Mouse (Mus musculus): ENCODE results near the gene Akap6.

Gene Akap6

DNA sequence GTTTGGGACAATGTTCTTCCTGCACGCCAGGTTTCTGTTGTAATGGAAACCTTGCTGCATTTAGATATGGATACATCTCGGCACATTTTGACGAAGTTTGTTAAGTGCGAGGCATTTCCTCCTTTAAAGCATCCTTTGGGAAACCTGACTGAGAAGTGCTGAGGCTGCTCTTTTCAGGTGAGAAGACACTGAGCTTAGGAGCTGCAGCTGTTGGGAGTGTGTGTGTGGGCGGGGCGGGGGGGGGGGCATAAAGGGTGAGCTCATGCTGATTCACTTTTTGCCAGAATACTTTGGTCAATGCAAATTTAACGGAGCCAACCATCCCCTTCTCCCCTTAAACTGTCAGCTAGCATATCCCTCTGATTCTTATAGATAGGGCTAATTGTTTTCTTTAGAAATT, 81.9 kb downstream of the Akap6 start:
- WGBS = 56% methylated on average over 7 of the region's 7 CpGs

GRCm38 (mm10) chr12:52782902-52783441, 83.8 kb downstream of the Akap6 start:
- 32% methylated on average over 14 of the region's 14 CpGs for WGBS

DNA sequence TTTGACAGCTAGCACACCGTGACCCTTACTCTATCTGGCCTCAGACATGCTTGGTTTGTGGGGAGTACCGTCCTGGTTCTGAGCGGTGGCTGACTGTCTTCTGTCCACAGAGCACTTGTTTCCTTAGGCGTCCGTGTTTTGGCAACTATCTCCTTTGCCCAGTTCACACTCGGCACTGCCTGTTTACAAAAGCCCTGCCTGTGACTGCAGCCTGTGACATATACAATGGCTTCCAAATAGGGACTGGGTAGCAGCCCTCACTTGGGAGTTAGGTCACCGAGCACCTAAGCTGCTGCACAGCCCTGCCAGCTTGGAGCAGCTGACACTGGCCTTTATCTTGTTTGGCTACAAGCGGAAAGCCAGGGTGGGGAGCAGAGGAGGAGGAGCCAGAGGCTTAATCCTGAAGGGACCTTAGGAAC, 91.2 kb downstream of the Akap6 start:
- 38% methylated on average over 8 of the region's 8 CpGs for WGBS

DNA sequence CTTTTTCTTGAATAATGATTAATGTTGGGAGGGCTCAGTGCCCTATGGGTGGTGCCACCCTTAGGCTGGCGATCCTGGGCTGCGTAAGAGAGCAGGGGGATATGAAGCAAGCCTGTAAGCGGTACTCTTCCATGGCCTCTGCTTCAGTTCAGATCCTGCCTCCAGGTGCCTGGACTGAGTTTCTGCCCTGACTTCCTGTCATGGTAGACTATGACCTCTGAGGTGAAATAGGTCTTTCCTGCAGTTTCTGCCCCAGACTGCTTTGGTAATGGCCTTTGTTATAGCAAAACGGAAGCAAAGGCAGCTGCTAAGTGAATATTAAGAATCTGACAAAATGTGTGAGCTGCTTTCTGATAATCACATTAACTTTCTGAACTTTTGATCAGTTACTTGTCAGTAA, 94.9 kb downstream of the Akap6 start:
- 92% methylated on average over 4 of the region's 4 CpGs for WGBS

- WGBS = 53% methylated on average over 18 of the region's 18 CpGs
Measured at GRCm38 (mm10) chr12:52795551-52796470, 96.6 kb downstream of the Akap6 start.

GRCm38 (mm10) chr12:52796471-52796795, 97.2 kb downstream of the Akap6 start:
- WGBS = 43% methylated on average over 4 of the region's 4 CpGs

DNA sequence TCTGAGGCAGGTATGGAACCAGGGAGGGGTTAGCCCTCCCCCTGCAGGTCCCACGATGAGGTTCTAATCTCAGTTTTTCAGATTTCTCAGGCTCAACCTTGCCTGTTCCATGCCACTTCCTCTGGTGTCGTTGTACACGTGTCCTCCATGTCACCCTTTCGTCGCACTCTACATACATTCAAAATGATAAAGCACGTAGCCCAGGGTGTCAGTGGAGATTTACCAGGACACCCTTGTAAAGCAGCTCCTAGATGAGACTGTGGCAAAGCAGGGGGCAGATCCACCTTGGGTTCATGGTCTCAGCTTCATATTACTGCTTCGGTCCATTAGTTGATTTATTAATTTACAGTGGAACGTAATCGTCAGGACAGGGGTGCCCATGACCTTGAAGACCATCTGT, 100.5 kb downstream of the Akap6 start:
- 91% methylated on average over 9 of the region's 9 CpGs for WGBS

GRCm38 (mm10) chr12:52806273-52806672, 107.1 kb downstream of the Akap6 start:
- WGBS = 60% methylated on average over 3 of the region's 3 CpGs

GRCm38 (mm10) chr12:52818588-52818987, 119.4 kb downstream of the Akap6 start:
- 30% methylated on average over 7 of the region's 7 CpGs for WGBS

DNA sequence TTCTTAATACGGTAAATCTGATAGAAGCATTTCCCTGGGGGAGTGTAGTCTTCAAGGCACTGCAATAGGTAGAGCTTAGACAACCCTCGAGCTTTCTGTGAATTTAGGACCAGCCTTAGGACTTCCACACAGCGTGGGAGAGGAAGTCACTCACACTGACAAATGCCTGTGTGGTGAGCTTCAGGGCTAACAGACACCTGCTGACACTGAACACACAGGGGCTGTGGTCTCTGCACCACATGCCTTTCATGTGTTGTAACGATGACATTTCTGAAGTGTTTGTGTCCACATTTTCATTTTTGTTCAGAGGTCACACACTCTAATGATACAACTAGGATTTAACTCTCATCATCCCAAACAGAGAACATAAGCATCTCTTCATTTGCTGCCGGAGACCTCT, 125.6 kb downstream of the Akap6 start:
- WGBS = 86% methylated on average over 5 of the region's 5 CpGs

- 70% methylated on average over 14 of the region's 14 CpGs for WGBS
Measured at GRCm38 (mm10) chr12:52828944-52829736, 130.0 kb downstream of the Akap6 start.

DNA sequence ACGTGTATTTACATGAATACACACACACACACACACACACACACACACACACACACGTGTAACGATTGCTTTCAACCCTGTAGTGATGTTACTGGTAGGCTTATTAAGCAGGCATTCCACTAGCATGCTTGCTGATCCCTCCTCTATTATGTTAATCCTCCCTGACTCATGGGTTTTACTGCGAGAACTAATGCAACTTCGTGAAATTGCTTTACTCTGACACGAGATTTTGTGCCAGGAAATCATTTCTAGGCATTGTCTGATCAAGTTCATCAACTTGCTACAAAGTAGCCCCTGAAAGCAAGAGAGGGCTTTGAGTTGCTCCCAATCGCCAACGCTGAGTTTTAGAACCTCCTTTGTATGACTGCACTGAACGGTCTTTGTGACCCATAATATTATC, 132.6 kb downstream of the Akap6 start:
- whole genome bisulfite sequencing = 33% methylated on average over 9 of the region's 9 CpGs

DNA sequence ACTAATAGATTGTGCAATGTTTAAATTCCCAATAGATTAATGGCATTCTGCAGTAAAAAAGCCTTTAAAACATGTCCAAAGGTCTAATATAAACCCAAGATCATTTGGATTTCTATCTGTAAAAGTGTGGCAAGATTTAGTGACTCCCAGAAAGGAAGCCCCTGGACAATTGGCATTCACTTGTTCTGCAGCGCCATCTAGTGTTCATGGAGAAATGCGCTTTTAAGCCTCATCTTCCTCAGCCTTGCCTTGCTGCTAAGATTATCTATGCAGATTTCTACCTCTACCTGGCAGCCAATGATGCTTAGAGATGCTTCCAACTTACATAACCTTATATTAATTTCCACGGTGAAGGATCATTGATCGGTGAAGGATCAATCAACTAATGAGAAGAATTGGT, 133.0 kb downstream of the Akap6 start:
- 7% methylated on average over 4 of the region's 4 CpGs for WGBS

DNA sequence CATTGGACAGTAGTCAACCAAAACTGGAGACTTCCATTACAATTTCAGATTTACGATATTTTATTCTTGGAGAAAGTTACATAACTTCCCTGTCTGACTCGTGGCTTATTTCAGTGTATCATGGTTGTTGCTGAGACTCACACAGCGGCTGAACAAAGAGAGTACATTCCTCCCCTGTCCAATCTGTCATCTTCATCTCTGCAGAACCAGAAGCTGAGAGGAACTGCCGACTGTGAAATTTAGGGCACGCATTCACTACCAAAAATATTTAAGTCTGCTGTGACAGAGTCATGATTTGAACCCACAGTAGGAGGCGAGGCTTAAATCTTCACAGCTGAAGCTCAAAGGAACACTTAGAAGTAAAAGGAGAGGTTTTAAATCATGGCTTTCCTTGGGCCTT, 134.0 kb downstream of the Akap6 start:
- 32% methylated on average over 6 of the region's 6 CpGs for WGBS

DNA sequence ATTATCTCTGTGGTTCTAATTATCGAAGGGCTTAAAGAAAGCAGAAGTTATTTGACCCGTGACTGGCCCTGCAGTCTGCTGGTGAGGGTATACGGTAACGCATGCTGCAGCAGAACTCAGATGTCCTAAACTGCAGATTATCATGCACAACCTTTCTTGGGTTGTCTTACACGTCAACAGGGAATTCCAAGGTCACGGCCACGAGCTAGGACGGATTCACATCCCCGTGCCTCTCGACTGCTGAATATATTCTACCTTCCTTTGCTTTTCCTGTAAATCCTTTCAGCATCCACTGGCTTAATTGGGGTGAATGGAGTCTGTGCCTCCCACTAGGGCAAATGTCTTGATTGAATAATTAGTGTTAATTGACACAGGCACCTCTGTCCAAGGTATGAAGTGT, 134.9 kb downstream of the Akap6 start:
- 79% methylated on average over 10 of the region's 10 CpGs for WGBS

- WGBS = 60% methylated on average over 6 of the region's 6 CpGs
Measured at GRCm38 (mm10) chr12:52834781-52835279, 135.6 kb downstream of the Akap6 start.

DNA sequence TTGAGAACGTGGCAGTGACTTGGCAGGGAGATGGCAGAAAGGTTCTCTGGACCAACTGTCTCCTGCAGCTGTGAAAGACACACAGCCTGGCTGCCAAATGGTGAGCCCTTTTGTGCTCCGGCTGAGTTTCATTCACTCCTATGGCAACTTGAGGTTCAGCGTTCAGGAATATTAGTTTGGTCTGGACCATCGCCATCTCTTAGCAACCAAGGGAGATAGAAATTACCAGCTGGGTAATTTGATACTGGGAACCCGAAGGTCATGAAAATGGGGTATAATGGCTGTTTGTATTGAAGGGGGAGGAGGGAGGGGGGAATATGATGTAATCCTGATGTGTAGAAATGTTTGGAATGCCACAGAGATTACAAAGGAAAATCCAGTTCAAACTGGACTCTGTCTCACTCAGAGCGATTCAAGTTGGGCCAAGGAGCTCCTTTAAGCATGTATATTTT, 136.1 kb downstream of the Akap6 start:
- WGBS = 37% methylated on average over 6 of the region's 6 CpGs

DNA sequence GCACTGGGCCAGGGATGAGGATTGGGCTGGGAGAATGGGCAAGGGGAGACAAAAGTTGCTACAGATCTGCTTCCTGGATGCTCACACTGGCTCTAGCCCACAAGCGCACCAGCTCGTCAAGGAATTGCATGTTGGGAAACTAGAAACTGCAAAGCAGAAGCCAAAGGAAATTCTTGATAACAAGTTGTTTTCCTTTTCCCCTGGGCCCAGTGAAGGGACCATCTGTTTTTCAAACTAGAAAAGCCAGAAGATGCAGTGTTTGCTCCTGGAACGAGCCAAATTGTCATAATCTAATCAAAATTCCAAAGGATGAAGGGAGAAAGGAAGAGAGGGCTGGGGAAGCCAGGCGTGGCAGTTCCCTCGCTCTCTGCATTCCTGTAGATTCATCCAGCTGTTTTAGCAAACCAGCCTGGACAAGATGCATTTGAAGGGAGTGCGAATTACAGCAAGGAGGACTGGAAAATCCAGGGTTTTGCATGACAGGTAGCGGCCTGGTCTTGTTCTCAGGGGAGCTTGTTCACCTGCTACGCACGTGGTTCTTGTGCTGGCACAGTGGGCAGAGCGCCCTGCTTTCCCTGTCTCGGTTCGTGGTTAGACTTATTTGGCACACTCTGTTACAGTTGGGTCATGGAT, 136.8 kb downstream of the Akap6 start:
- WGBS = 43% methylated on average over 12 of the region's 12 CpGs

DNA sequence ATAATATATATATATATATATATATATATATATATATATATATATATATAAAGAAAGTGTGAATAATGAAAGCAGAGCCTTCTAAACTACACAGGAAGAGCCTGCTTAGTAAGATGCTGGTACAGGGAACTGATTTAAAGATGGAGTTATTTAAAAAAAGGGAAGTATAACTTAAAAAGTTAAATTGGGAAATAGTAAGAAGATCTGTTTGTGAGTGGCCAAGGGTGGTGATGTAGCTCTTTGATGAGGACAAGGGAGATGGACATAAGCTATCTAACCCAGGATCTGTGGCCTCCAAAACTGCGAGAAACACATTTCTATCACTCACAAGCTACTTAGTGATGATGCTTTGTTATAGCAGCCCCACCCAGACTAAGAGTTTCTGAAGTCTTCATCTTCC, 146.8 kb downstream of the Akap6 start:
- WGBS = 100% methylated on average over 1 of the region's 1 CpGs

GRCm38 (mm10) chr12:52847020-52847419, 147.8 kb downstream of the Akap6 start:
- WGBS = 44% methylated on average over 4 of the region's 4 CpGs

DNA sequence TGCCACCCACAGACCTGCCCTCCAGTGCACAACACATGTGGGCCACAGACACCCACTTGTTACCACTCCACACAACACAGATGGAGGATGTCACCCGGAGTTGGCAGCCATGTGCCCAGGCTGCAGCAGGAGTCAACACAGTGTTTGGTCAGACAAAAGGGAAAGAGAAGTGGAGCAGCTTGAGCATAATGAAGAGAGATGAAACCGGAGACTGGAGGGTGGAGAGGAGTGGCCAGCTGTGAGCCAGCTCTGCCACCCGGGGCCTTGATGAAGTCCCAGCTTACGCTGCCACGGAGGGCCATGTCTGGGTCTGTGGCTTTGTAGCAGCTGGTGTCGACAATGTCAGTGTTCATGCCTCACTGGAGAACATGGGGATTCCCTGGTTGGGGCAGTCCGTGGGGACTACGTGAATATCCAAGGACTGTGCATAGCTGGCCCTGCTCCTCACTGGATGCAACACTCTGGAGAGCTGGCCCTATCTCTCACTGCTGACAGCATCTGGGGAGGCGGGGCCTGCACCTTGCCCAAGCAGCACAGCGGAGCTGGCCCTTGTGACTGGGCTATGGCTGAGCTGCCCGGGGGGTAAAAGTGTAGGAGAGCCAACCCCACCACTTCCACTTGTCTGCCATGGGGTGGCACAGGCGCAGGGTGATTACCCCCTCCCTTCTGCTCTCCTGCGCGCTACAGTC, 148.8 kb downstream of the Akap6 start:
- 47% methylated on average over 14 of the region's 14 CpGs for WGBS
